Mouse (Mus musculus): ENCODE measurements at regions not wholly inside any gene's neighbourhood (a gene's known extent, or its start where the extent isn't known, plus 50 kb on each side); places are given as distances from the start of the nearest gene placed in this dataset.

DNA sequence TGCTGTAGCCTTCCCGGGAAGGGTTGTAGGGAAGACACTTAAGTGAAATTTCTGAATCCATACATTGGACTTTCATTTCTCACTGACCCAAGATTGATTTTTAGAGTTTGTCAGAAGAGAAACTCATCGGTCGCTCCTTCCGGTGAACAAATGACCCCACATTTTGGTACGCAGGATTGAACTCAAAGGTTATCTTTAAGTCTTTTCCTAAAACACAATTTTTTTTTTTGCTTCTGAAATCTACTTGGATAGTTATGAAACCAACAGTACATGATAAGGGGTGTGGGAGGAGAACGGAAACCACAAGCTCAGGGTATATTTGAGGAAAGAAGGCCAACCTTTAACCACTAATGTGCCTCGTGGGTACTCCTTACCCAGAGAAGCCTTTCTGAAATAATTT, 324.3 kb upstream of the Nr2f2 start:
- H3K4me1 ChIP-seq, result no peaks in the 10 kb centered on the region
- no peak for ATAC-seq (ENCODE audit: low FRiP score)
- no peak overlapping the region for H3K9ac ChIP-seq
- no peaks in the 10 kb centered on the region for H3K36me3 ChIP-seq (replicated peaks)
- WGBS, result 93% methylated on average over 7 of the region's 7 CpGs
- no peaks in the 10 kb centered on the region for H3K9me3 ChIP-seq
- no peaks in the 10 kb centered on the region for H3K27me3 ChIP-seq
- no peak overlapping the region for H3K27ac ChIP-seq
- H3K4me2 ChIP-seq, result no peak overlapping the region
- H3K4me3 ChIP-seq (replicated peaks), result no peak overlapping the region

GRCm38 (mm10) chr7:70669065-70669464, 302.5 kb upstream of the Nr2f2 start:
- no peak for ATAC-seq (ENCODE audit: low FRiP score)
- 70% methylated on average over 2 of the region's 2 CpGs for WGBS
- Histone ChIP-seq H3K9ac (no peak overlapping the region), H3K4me2 (no peak overlapping the region), H3K36me3 (replicated peaks) (no peaks in the 10 kb centered on the region), H3K27me3 (no peaks in the 10 kb centered on the region), H3K4me1 (no peaks in the 10 kb centered on the region), H3K9me3 (no peaks in the 10 kb centered on the region), H3K27ac (no peak overlapping the region), H3K4me3 (replicated peaks) (no peak overlapping the region)

- Histone ChIP-seq H3K27ac (no peak overlapping the region), H3K27me3 (no peaks in the 10 kb centered on the region), H3K9me3 (no peaks in the 10 kb centered on the region), H3K4me1 (no peaks in the 10 kb centered on the region), H3K4me3 (replicated peaks) (no peak overlapping the region), H3K9ac (no peak overlapping the region), H3K36me3 (replicated peaks) (no peaks in the 10 kb centered on the region), H3K4me2 (no peak overlapping the region)
- 57% methylated on average over 5 of the region's 5 CpGs for WGBS
- ATAC-seq (ENCODE audit: low FRiP score), result no peak
Observed at GRCm38 (mm10) chr7:70660162-70660561, 293.6 kb upstream of the Nr2f2 start.

DNA sequence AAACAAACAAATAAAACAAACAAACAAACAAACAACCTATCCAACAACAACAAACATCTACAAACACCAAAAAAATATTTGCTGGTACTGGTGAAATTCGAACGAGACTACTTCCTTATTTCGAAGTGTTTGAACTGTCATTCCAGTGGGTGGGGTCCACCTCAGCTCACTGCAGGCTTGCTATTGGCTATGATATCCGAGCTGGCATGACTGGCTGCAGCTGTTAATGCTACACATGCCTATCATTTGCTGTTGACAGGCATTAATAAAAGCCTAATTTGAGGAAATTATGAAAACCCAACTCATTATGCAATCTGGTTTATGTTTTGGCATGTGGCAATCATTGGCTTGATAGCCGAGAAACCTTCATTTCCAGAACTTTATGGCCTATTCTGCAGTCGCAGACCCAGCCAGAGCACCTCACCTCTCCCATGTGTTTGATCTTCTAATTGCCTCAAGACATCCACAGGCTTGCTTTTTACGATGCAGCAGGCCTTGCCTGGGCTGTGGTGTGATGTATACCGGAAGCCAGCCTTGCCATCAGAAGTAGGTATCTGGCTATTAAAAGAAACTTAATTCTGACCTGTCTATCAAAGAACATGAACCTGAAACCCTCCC, 283.3 kb upstream of the Nr2f2 start:
- WGBS, result 78% methylated on average over 8 of the region's 8 CpGs

GRCm38 (mm10) chr7:70646801-70647200, 280.3 kb upstream of the Nr2f2 start:
- ATAC-seq (ENCODE audit: low FRiP score), result no peak
- Histone ChIP-seq H3K27ac (no peak overlapping the region), H3K4me3 (replicated peaks) (no peak overlapping the region), H3K4me2 (no peak overlapping the region), H3K36me3 (replicated peaks) (no peaks in the 10 kb centered on the region), H3K9ac (no peak overlapping the region), H3K27me3 (0 out of 2 replicates have a peak, but pooled peaks cover 2% of the 10 kb centered on the region), H3K9me3 (no peaks in the 10 kb centered on the region), H3K4me1 (no peaks in the 10 kb centered on the region; the same call in 1 of the 2 replicates)
- 88% methylated on average over 2 of the region's 2 CpGs for WGBS

More for the DNA sequence above, 283.3 kb upstream of the Nr2f2 start:
- Histone ChIP-seq H3K9me3 (no peaks in the 10 kb centered on the region), H3K4me3 (replicated peaks) (no peak overlapping the region), H3K27me3 (no peaks in the 10 kb centered on the region), H3K4me1 (no peaks in the 10 kb centered on the region), H3K4me2 (no peak overlapping the region), H3K9ac (no peak overlapping the region), H3K36me3 (replicated peaks) (no peaks in the 10 kb centered on the region), H3K27ac (no peak overlapping the region)
- no peak for ATAC-seq (ENCODE audit: low FRiP score)

- WGBS, result 35% methylated on average over 9 of the region's 9 CpGs
- no peaks in the 10 kb centered on the region; the same call in 1 of the 2 replicates for H3K4me1 ChIP-seq
- no peak overlapping the region for H3K9ac ChIP-seq
- no peaks in the 10 kb centered on the region for H3K36me3 ChIP-seq (replicated peaks)
- 0 out of 2 replicates have a peak, but pooled peaks cover 2% of the 10 kb centered on the region for H3K27me3 ChIP-seq
- no peaks in the 10 kb centered on the region for H3K9me3 ChIP-seq
- ATAC-seq (ENCODE audit: low FRiP score), result no peak; the same call in 1 of the 2 replicates
- H3K4me2 ChIP-seq, result no peak overlapping the region
- H3K4me3 ChIP-seq (replicated peaks), result no peak overlapping the region
- H3K27ac ChIP-seq, result no peak overlapping the region
Observed at GRCm38 (mm10) chr7:70643694-70644301, 277.3 kb upstream of the Nr2f2 start.

GRCm38 (mm10) chr7:70643055-70643454, 276.5 kb upstream of the Nr2f2 start:
- Histone ChIP-seq H3K9me3 (no peaks in the 10 kb centered on the region), H3K4me3 (replicated peaks) (no peak overlapping the region), H3K4me1 (no peaks in the 10 kb centered on the region; the same call in 1 of the 2 replicates), H3K27me3 (0 out of 2 replicates have a peak, but pooled peaks cover 2% of the 10 kb centered on the region), H3K36me3 (replicated peaks) (no peaks in the 10 kb centered on the region), H3K9ac (no peak overlapping the region), H3K27ac (no peak overlapping the region), H3K4me2 (no peak overlapping the region)
- WGBS, result 91% methylated on average over 1 of the region's 1 CpGs
- ATAC-seq (ENCODE audit: low FRiP score), result no peak

DNA sequence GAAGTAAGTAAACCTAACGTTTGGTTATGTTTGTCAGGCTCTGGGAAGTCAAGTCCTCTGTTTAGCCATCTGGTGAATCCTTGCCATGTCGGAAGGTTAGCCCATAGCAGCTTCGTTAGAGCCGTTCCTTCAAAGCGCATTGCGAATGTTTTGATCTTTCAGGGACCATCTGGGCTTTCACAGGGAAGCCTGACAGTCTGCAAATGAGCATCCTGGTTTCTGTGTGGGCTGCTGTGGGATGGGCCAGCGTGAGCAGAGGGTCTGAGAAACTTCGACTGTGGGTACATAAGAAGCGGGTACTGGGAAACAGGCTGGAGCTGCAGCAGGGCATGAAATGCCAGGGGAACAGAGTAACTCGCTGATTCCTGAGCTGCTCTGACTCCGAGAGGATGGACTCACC, 274.7 kb upstream of the Nr2f2 start:
- H3K9ac ChIP-seq, result no peak overlapping the region
- H3K4me3 ChIP-seq (replicated peaks), result no peak overlapping the region
- H3K27ac ChIP-seq, result no peak overlapping the region
- no peak for ATAC-seq (ENCODE audit: low FRiP score)
- no peaks in the 10 kb centered on the region; the same call in 1 of the 2 replicates for H3K4me1 ChIP-seq
- H3K4me2 ChIP-seq, result no peak overlapping the region
- no peaks in the 10 kb centered on the region for H3K36me3 ChIP-seq (replicated peaks)
- no peaks in the 10 kb centered on the region for H3K9me3 ChIP-seq
- 0 out of 2 replicates have a peak, but pooled peaks cover 2% of the 10 kb centered on the region for H3K27me3 ChIP-seq
- 50% methylated on average over 11 of the region's 11 CpGs for WGBS

DNA sequence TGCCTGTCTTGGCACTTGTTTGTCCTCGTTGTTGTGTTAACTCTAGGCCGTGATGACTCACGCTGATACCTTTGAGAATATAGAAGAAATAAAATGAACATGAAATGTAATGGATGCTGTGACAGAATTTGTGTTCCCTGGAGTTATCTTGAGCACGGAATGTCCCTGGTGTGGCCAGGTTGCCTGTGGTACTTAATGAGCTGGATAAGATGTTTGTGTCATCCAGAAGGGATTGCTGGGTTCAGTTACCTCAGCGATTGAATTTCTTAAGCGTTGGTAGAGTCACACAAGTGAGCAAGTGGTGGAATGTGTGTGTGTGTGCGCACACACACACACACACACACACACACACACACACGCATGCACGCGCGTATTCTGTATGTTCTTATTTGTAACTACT, 274.0 kb upstream of the Nr2f2 start:
- H3K9ac ChIP-seq, result no peak overlapping the region
- WGBS, result 87% methylated on average over 11 of the region's 11 CpGs
- H3K27ac ChIP-seq, result no peak overlapping the region
- no peak for ATAC-seq (ENCODE audit: low FRiP score)
- no peaks in the 10 kb centered on the region for H3K9me3 ChIP-seq
- no peak overlapping the region for H3K4me2 ChIP-seq
- H3K36me3 ChIP-seq (replicated peaks), result no peaks in the 10 kb centered on the region
- H3K4me3 ChIP-seq (replicated peaks), result no peak overlapping the region
- H3K4me1 ChIP-seq, result no peaks in the 10 kb centered on the region; the same call in 1 of the 2 replicates
- 0 out of 2 replicates have a peak, but pooled peaks cover 2% of the 10 kb centered on the region for H3K27me3 ChIP-seq

GRCm38 (mm10) chr7:70638161-70638560, 271.6 kb upstream of the Nr2f2 start:
- Histone ChIP-seq H3K9ac (no peak overlapping the region), H3K4me1 (0 out of 2 replicates have a peak, but pooled peaks cover 5% of the 10 kb centered on the region), H3K27ac (no peak overlapping the region), H3K9me3 (no peaks in the 10 kb centered on the region), H3K4me2 (no peak overlapping the region), H3K36me3 (replicated peaks) (no peaks in the 10 kb centered on the region), H3K27me3 (0 out of 2 replicates have a peak, but pooled peaks cover 2% of the 10 kb centered on the region), H3K4me3 (replicated peaks) (no peak overlapping the region)
- WGBS, result 43% methylated on average over 2 of the region's 2 CpGs
- no peak for ATAC-seq (ENCODE audit: low FRiP score)

GRCm38 (mm10) chr7:70634016-70634415, 267.5 kb upstream of the Nr2f2 start:
- WGBS, result 67% methylated on average over 11 of the region's 11 CpGs

DNA sequence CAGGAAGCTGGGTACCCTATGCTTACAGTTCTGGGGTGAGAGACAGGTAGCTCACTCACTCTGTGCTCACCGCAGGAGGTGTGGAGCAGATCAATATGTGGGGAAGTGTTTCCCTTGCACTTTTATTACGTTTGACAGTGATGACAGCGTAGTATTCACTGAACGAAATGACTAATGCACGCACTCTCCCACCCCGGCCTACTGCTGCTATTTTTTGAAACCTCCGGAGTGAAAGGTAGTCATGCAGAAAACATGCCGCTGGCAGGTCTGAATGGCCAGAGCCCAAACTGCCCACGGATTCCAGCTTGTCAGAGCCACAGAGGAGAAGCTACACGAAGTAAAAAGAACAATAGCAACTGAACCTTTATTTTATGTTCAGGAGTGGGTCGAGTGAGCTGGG, 267.0 kb upstream of the Nr2f2 start:
- H3K36me3 ChIP-seq (replicated peaks), result no peaks in the 10 kb centered on the region
- no peak overlapping the region for H3K4me2 ChIP-seq
- 0 out of 2 replicates have a peak, but pooled peaks cover 5% of the 10 kb centered on the region for H3K4me1 ChIP-seq
- ATAC-seq (ENCODE audit: low FRiP score), result peak; percentile 20; the same call in 1 of the 2 replicates
- WGBS, result 9% methylated on average over 11 of the region's 11 CpGs
- no peak overlapping the region for H3K4me3 ChIP-seq (replicated peaks)
- 0 out of 2 replicates have a peak, but pooled peaks cover 14% of the 10 kb centered on the region for H3K27me3 ChIP-seq
- no peaks in the 10 kb centered on the region for H3K9me3 ChIP-seq
- no peak overlapping the region for H3K9ac ChIP-seq
- H3K27ac ChIP-seq, result no peak overlapping the region

More at GRCm38 (mm10) chr7:70634016-70634415, 267.5 kb upstream of the Nr2f2 start:
- 0 out of 2 replicates have a peak, but pooled peaks cover 5% of the 10 kb centered on the region for H3K4me1 ChIP-seq
- no peak overlapping the region for H3K4me3 ChIP-seq (replicated peaks)
- H3K9me3 ChIP-seq, result no peaks in the 10 kb centered on the region
- H3K27ac ChIP-seq, result no peak overlapping the region
- no peaks in the 10 kb centered on the region for H3K36me3 ChIP-seq (replicated peaks)
- H3K4me2 ChIP-seq, result no peak overlapping the region
- H3K27me3 ChIP-seq, result 0 out of 2 replicates have a peak, but pooled peaks cover 14% of the 10 kb centered on the region
- H3K9ac ChIP-seq, result no peak overlapping the region
- ATAC-seq (ENCODE audit: low FRiP score), result no peak

Measured in forebrain, embryonic 12.5 days (tissue).